Mouse (Mus musculus): Measurements from ENCODE around the gene Tbc1d1.

Gene Tbc1d1

DNA sequence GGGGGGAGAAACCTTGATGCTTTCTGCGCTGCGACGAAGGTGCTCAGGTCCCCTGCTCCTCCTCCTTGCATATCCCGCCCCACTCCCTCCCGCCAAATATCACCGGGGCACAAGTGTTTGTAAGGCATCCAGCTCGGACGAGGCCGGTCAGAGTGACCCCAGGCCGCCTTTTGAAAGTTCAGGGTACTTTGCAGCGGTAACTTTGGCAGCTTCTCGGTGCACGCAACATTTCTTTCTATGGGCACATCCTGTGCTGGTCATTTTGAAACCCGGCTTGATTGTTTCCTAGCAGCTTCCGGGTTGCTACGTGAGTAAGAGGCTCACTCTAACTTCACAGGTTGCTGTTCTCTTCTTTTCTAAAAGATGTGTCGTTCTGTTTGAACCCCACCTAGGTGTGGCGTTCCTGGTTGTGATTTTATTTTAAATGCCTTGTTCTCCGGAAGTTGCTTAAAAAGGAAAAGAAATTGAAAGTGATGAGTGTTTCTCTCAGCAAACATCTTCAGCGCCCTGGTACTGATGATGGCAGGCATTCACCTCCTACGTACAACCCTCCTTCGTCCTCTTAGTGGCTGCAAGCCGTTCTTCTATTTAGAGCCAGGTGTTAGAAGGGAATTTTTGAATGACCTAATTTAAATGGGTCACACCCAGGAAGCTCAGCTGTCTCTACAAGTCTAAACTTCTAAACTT lies 4.7 kb downstream of the Tbc1d1 start:
- peak in 1 of 2 experiments; percentile 9 for DNase-seq (ENCODE audit: low spot score in 2 of 2)

DNA sequence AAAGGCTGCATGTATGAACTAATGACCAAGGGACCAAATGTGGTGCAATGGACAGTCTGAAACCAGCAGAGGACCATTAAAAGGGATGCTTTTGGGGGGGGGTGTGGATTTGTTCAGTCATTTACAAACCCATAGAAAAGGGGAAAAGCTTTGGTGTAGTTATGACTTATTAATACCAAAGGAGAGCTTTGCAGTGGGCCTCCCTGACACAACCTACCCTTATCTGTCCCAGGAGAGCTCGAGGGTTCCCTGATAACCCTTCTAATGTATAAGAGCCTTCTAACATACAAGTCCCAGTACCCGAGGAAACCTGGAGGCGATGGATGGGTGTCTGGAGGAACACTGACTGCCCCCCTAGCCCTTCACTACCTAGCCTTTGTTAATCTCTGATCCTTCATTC lies 5.8 kb downstream of the Tbc1d1 start:
- no peak for DNase-seq (ENCODE audit: low spot score in 2 of 2)

DNA sequence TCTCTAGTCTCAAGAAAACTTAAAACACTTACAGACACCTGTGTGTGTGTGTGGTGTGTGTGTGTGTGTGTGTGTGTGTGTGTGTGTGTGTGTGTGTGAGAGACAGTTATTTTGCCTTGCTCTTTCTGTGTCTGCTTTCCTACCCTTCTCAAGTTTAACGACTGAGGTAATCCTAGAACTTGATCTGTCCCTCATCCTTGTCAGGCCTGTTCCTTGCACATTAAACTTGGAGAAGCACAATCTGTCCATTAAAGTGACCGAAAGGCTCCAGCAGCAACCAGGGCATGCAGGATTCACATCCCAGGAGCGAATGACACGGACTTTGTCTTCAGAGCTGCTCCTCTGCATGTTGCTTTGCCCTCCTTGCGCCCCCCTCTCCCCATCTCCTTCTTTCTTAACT lies 6.5 kb downstream of the Tbc1d1 start:
- no peak for DNase-seq (ENCODE audit: low spot score in 2 of 2)

DNA sequence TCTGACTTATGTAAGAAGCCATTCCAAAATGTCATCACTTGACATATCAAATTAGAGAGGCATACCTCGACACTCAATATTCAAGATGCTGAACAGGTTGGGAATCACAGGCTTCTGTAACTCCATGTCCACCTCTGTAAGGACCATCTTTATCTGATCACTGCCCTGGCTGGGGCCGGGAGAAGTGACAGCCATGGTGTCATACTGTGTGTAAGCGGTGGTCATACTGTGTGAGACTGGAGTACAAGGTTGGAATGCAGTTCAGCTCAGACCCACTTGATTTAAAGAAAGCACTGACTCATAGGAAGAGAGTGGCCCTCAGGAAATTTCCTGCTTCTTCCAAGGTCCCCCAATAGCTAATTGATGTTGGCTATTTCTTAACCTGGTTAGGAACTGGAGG lies 8.3 kb downstream of the Tbc1d1 start:
- DNase-seq (ENCODE audit: low spot score in 2 of 2): no peak

DNA sequence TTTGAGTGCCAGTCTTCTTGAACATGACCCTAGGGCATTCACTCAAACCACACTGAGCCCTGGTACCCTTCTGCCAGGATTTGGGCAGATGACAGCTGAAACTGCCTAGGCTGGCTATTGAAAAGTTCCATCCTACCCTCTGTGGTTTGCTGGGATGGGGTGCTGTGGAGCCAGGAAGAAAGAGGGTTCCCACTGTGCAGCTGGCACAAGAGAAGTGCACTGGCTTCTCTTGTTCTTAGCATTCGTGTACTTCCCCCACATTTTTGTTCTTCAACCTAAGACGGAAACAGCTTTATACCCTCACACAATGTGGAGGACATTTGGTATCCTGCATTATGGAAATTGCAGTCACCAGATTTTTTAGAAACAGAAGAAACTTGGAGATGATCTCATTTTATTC lies 9.7 kb downstream of the Tbc1d1 start:
- no peak for DNase-seq (ENCODE audit: low spot score in 2 of 2)

DNA sequence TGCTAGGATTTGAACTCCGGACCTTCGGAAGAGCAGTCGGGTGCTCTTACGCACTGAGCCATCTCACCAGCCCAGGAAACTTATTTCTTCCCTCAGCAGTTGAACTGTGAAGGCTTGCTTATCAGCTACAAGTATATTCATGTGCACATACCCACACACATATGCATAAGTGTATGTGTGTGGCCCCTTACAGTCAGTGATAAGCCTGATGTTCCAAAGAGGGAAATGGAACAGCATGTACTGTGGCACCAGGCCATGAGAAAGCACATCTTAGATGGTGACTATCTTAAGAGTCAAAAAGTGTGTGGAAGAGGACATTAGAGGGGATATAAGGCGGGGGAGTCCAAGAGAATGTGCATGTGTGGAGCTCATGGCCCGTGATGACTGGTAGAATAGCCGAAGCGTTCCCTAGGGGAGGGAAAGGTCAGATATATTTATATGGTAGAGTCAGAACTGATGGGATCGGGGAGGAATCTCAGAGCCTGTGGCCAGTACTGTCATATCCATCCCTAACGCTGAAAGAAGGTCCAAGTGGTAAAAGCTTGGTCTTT lies 13.0 kb downstream of the Tbc1d1 start:
- no peak for DNase-seq (ENCODE audit: low spot score in 2 of 2)

DNA sequence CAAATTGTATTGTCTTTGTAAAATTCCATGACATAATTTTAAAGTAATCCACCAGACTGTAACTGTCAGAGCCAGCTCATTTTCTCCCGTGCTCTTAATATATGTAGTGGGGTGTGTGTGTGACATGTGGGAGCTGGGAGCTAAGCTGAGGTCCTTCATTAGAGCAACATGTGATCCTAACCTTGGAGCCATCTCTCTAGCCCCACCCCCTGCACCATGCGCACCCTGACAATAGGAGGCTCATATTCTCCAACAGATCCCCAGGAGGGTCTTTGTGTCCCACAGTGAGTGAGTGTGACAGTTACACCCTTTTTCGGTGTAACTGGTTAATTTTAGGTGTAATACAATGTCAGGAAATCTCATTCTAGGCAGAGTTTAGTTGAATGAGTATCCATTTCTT lies 16.8 kb downstream of the Tbc1d1 start:
- no peak for DNase-seq (ENCODE audit: low spot score in 2 of 2)

DNA sequence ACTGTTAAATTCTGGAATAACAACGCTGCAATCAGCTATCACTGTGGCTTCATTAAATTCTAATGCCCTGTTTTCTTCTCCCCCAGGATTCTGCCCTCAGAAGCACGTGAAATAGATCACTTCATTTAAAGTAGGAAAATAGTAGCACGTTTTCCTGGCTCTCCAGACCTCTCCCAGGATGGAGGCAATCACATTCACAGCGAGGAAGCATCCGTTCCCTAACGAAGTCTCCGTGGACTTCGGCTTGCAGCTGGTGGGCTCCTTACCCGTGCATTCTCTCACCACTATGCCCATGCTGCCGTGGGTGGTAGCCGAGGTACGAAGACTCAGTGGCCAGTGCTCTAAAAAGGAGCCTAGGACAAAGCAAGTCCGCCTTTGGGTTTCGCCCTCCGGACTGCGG lies 17.2 kb downstream of the Tbc1d1 start:
- no peak for DNase-seq (ENCODE audit: low spot score in 2 of 2)

DNA sequence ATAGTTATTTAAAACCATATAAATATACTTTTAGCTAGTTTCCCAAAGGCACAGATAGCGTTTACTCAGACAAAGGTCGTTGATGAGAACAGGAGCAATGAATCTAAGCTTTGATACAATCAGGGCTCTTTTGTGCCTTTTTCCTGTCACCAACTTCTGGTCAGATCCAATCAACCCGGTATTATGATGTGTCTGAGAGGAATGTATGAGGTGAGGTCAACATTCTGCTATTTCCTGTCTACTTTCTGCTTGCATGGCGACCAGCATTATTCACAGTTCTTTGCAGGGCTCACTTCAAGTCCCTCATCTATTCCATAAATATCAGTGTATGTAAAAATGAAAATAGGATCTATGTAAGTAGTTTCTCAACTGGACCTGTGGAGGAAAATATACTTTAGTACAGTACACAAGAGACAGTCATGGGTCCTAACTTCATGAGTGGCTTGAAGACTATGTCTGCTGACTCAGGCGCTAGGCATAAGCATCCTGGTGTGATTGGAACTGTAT lies 18.4 kb downstream of the Tbc1d1 start:
- no peak for DNase-seq (ENCODE audit: low spot score in 2 of 2)

DNA sequence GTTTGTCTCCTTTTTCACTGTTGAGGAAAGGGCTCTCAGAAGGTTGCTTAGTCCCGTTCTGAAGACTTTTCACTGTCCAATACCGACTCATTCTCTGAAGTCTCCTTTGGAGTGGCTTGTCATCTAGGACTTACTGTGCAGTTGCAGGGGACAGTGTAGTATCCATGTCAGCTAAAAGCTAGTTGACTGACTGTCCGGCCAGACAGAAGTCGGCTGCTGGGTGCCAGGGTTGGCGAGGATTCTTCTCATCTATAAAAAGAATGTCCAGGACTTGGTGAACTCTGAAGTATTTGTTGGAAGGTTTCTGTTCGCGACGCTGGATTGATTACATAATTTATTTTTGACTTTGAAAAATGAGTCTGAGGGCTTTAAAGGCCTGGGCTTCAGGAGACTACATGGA lies 24.4 kb downstream of the Tbc1d1 start:
- DNase-seq (ENCODE audit: low spot score in 2 of 2): no peak

DNA sequence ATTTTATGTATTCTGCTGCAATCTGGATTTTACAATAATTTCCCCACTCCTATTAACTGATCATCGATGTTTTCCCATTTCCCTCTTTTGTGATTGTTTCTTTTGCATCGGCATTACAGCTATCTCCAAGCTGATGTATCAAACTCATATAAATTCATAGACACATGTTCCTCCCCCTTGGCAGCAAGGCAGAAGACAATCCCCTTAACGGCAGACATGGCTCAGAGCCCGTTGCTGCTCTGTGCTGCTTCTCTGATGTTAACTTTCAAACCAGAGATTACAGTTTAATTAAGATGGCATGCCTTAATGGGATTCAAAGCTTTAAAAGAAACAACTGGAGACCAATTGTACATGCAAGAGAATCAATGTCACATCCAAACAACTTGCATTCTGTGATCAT lies 27.6 kb downstream of the Tbc1d1 start:
- no peak for DNase-seq (ENCODE audit: low spot score in 2 of 2)

DNA sequence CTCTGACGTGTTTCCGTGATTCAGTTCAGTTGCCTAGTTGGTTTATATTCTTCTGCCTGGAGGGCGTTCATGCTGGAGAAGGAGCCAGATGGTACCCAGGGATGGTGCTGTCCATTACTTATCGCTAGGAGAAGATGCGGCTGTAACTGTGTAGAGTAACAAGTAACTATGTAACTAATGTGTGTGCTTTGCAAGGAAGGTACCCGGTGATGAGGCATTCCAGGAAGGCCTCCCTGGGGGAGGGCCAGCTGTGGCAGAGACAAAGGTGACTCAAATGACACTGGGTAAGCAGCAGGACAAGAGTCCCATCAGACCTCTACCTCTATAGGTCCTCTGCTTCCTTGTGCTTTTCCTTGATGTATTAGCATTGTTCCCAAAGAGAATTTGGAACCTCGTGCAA lies 29.2 kb downstream of the Tbc1d1 start:
- DNase-seq (ENCODE audit: low spot score in 2 of 2): no peak

DNA sequence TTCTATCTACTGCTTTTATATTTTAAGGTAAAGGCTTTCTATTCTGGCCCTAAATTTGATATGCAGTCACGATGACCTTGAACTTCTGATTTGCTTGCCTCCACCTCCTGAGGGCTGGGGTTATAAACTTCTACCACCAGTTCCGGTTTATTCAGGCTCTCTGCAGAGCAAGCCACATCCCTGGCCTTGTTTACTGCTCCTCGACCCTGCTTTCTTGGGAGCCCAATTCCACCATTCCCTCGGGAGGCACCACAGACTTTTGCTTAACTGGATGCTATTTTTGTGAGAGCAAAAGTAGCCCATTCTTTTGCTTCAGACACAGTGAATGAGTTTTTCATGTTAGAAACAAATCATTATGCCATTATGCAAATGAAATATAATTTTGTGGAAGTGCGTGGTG lies 30.5 kb downstream of the Tbc1d1 start:
- no peak for DNase-seq (ENCODE audit: low spot score in 2 of 2)

DNA sequence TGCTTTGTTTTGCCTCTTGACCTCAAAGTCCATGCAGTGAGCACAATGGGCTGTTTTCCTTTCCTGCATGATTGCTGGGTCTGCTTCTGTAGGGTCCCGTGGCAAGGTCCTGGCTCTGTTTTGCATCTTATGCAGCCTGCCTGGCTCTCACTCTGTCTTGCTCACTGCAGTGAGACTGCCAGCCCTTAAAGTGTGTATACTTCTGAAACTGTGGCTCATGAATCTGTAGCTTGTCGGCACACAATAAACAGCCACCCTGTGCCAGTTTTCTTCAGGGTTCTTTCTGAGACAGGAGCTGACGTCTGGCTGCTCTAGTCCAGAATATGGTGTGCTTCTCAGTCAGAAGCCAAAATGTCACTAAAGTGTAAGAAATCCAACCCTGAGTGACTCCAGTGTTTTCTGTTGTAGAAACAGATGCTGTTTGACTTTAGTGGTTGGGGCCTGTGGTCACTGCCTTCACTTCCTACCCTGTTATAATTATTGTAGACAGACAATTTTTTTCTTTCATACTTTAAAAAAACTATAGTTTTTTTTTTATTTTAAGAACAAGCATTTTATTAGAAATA lies 32.1 kb downstream of the Tbc1d1 start:
- DNase-seq (ENCODE audit: low spot score in 2 of 2): no peak

DNA sequence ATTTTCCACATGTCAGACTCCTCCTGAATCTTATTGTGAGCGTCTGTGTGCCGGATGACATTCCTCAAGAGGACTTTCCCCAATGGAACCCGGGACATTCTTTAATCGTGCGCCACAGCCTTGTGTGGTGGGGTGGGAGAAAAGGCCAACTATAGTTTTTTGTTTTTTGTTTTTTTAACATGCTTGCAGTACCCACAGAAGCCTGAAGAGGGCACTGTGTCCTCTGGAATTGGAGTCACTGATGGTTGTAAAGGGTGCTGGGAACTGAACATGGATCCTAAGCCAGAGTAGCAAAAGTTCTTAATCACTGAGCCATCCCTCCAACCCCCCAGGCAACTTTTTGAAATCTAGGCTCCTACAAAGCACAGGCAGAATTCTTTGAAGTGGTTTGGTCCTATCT lies 34.8 kb downstream of the Tbc1d1 start:
- DNase-seq (ENCODE audit: low spot score in 2 of 2): no peak

DNA sequence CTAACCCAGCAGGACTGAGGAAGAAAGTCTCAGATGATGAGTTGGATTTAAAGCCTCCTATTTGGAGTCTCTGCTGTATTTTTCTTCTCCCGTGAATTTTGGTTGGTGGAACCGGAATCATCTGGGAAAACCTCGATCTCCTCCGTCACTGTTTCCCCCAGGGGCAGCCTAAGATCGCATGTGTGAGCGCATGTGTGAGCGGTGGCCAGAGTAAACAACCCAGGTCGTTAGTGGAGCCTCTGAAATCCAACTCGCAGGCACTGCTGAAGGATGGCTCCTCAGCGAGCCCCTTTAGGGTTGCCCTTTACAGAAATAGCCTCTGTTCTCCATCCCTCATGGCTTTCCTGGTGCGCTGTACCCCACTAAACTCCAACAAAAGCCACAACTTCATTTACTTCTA lies 37.2 kb downstream of the Tbc1d1 start:
- DNase-seq (ENCODE audit: low spot score in 2 of 2): no peak

DNA sequence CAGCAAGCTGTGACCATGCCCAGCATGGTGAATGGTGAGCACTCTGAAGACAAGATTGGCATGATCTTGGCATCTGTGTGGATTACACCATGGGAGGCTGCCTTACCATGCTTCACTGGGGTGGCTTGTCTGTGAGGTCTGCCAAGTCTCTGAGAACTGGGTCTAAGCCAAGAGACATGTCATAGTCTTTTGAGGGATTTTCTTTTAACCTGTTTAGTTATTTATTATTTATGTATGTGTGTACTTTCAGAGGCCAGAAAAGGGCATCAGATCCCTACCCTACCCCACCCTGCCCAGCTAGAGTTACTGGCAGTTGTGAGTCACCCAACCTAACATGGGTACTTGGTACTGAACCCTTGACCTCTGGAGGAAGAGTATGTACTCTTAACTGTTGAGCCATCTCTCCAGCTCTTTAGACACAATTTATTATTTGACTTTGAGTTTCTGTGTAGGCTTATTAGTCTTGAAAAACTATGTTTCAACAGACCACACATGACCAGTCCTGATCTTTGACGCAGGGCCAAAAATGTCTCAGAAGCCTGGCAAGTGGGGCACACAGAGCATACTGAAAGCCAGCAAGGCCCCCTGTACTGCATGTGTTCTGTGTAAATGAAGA lies 40.3 kb downstream of the Tbc1d1 start:
- no peak for DNase-seq (ENCODE audit: low spot score in 2 of 2)

DNA sequence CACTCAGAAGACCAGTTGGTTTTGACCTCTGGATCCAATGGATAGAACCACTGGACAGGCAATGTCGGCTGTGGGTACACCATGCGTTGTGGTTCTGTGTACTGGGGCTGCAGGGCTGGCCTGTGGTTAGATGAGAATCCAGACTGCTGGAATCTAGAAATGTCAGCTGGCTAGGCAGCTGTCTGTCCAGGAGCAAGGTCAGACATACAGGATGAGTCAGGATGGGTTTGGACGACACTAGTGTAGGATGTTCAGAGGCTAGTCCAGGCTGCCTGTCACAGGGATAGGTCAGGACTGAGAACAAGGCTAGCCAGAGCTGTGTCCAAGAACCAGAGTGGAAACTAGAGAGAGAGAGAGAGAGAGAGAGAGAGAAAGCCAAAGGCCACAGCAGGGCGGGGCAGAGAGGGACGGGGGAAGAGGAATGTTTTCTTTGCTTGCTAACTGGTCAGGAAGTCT lies 40.8 kb downstream of the Tbc1d1 start:
- DNase-seq (ENCODE audit: low spot score in 2 of 2): no peak

DNA sequence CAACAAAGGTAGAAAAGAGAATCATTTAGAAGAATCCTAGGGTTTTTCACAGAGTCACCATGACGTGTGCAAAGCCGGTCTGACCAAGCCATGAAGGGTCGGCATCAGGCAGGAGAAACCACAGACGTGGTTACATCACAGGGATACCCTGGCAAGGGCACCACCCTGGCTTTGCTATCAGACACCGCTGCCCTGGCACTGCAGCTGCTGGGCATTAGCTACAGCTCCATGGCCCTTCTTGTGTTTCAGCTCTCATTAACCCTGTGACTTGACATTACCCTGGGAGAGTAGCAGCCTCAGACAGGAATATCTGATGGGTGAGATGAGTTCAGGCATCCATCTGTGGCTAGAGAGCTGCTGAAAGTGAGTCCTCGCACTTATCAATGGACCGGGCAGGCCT lies 42.5 kb downstream of the Tbc1d1 start:
- no peak for DNase-seq (ENCODE audit: low spot score in 2 of 2)

DNA sequence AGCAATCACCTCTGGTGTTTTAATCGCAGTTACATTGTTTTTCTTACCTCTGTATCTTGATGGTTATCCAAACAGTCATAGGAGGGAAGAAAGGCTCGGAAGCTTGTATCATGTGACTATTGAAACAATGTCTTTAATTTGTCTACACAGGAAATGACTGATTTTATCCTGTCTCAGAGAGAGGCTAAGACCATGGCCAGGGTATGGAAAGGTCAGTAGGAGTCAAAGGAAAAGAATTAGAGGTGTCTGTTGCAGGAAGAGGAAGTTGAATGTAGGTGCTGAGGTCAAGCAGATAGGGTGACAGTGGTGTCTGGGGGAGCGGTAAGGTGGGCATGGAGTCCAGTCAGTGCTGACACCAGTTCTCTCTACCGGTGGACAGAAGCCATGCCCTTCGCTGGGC lies 45.0 kb downstream of the Tbc1d1 start:
- DNase-seq (ENCODE audit: low spot score in 2 of 2): no peak

DNA sequence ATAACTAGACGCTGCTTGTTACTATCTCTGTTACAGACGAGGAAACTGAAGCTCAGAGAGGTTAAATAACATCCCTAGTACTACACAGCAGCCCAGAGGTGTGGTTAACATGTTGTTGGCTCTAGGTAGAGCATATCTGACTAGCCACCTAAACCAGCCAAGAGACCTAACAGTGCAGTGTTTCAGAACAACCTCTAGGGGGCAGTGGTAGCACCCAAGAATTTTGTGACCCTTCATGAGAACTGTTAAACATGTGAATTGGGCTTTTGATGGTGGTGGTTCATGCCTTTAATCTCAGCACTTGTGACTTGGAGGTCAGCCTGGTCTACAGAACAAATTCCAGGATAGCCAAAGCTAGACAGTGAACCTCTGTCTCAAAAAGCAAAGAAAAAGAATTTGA lies 46.2 kb downstream of the Tbc1d1 start:
- peak in 1 of 2 experiments; percentile 23 for DNase-seq (ENCODE audit: low spot score in 2 of 2)

DNA sequence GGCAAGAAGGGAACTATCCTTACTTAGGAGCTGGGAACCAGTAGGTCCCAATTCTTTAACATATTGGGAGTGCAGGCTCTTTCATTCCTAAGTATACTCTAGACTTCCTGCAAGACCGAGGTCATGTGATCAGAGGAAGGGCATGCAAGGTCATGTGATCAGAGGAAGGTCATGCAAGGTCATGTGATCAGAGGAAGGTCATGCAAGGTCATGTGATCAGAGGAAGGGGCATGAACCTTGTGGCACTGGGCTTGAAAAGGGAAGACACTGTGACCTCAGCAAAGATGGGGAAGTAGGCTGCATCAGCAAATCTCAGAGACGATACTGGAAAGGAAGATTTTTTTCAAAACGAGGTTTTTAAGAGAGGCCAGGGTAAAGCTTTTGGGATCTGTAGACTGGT lies 49.5 kb downstream of the Tbc1d1 start:
- DNase-seq (ENCODE audit: low spot score in 2 of 2): no peak

DNA sequence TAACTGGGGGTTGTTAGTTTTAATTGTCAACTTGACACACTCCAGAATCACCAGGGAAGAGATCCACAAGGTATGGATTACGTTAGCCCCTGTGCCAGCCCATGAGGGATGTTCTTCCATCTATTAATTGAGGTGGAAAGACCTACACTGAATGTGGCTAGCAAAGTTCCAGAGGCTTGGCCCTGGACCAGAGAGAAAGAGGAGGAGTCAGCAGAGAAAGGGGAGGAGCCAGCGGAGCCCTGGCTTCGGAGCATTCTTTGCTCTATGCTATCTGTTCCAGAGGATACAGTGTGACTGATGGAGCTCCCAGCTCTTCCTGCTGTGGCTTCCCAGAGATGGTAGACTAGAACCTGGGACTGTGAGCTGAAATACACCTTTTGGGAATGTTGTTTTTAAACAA lies 50.3 kb downstream of the Tbc1d1 start:
- no peak for DNase-seq (ENCODE audit: low spot score in 2 of 2)

All from left cerebral cortex, adult 9 months (tissue).